Mouse (Mus musculus) embryonic facial prominence, embryonic 10.5 days (tissue): ENCODE measurements around the gene Napsa. TPM values are rescaled to one million over a fixed set of nuclear protein-coding genes. Genes with fewer than 3 reads are reported as not detected.
A peak's percentile ranks its signal among the peaks of the same experiment; 100 is the strongest.

Source experiments
- DNase-seq: peaks from one replicate; pipeline ENCODE4 v3.0.0-alpha.2; 2017; ENCODE audit warnings: low spot score
- H3K27ac ChIP-seq: fragments of 300-500 bp; sonication (generic); replicated peaks from 2 replicates; pipeline ENCODE4 v1.5.1; 2016; ENCODE audit warnings: mild to moderate bottlenecking
- H3K27me3 ChIP-seq: fragments of 300-500 bp; sonication (generic); replicated peaks from 2 replicates; pipeline ENCODE4 v1.6.1; 2016; ENCODE audit warnings: low read depth, mild to moderate bottlenecking; ENCODE audit not compliant: poor library complexity, severe bottlenecking
- H3K36me3 ChIP-seq: fragments of 300-500 bp; sonication (generic); replicated peaks from 2 replicates; pipeline ENCODE4 v1.6.1; 2016; ENCODE audit warnings: mild to moderate bottlenecking, moderate library complexity
- H3K4me1 ChIP-seq: fragments of 300-500 bp; sonication (generic); 2 replicates; pipeline ENCODE4 v1.6.1; 2016
- H3K4me3 ChIP-seq: fragments of 300-500 bp; sonication (generic); 2 replicates; pipeline ENCODE4 v1.5.1; 2016; ENCODE audit warnings: mild to moderate bottlenecking, moderate library complexity
- H3K9me3 ChIP-seq: fragments of 300-500 bp; sonication (generic); 2 replicates; pipeline ENCODE4 v1.6.1; 2016; ENCODE audit warnings: mild to moderate bottlenecking
- WGBS: fragments of 180-500 bp; shearing (Covaris S2); methylation state at CpG from one replicate; pipeline ENCODE4 v1.1.7; 2016; 5-methylcytosine and 5-hydroxymethylcytosine counted together
- polyA plus RNA-seq: library from polyadenylated mRNA; unstranded; fragments of >200 nt; fragmentation: Nextera tagmentation; extraction: Ambion mirVana; gene quantifications from 2 replicates; pipeline ENCODE4 v1.2.1, GENCODE M21; 2016

Gene Napsa
- polyA plus RNA-seq, 1 experiment from 2014 or later, result 0.88 TPM

DNA sequence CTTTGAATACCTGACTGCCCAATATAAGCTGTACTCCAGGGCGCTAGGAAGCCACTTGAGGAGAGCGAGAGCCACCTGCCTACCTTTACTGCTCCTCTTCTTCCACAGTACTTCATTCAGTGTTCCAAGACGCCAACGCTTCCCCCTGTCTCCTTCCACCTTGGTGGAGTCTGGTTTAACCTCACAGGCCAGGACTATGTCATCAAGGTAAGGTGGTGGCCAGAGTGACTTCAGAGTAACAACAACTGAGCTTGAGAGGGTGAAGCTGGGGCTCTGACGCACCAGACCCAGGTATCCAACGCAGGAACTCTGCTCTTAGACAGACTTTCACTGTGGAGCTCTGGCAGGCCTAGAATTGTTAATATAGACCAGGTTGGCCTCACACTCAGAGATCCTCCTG is 13.4 kb downstream of the Napsa start:
- no peak overlapping the region for H3K27ac ChIP-seq
- H3K4me3 ChIP-seq, result no peak overlapping the region
- H3K27me3 ChIP-seq, result peaks cover 66% of the 10 kb centered on the region
- WGBS, result 93% methylated on average over 6 of the region's 6 CpGs
- peaks cover 41% of the 10 kb centered on the region for H3K4me1 ChIP-seq
- DNase-seq, result no peak
- H3K9me3 ChIP-seq, result no peaks in the 10 kb centered on the region
- no peaks in the 10 kb centered on the region for H3K36me3 ChIP-seq

DNA sequence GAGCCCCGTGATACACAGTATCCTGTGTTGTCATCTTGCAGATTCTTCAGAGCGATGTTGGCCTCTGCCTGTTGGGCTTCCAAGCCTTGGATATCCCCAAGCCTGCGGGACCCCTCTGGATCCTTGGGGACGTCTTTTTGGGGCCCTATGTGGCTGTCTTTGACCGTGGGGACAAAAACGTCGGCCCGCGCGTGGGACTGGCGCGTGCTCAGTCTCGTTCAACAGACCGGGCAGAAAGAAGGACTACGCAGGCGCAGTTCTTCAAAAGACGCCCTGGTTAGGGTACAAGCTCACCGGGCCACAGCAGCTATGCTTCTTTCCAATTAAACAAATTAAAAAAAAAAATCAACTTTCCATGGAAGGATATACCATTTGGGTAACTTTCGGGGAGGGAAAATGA is 14.3 kb downstream of the Napsa start:
- peaks cover 72% of the 10 kb centered on the region for H3K27me3 ChIP-seq
- no peaks in the 10 kb centered on the region for H3K9me3 ChIP-seq
- H3K4me3 ChIP-seq, result peak overlapping the region; percentile 77
- 13% methylated on average over 19 of the region's 19 CpGs for WGBS
- H3K4me1 ChIP-seq, result peaks cover 49% of the 10 kb centered on the region
- peak overlapping the region; percentile 61 for H3K27ac ChIP-seq
- H3K36me3 ChIP-seq, result no peaks in the 10 kb centered on the region
- DNase-seq, result peak; percentile 44

DNA sequence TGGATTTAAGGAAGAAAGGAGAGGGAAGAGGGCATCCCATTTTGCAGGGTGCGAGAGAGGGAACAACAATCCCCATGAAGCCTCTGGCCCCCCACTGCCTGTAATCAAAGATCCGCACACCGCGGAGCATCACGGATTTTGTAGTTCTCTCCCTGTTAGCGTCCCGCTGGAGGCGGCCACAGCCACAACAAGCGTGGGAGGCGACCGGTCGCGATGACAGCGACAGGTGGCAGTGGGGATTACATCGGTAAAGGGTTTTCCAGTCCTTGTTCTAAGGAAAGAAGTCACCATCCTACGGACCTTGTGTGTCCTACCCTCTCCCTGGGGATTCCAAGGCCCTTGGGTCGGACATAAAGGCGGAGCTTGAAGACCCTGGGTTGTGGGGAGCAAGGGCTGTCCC is 14.8 kb downstream of the Napsa start:
- peak; percentile 81 for DNase-seq
- Histone ChIP-seq H3K4me1 (peaks cover 54% of the 10 kb centered on the region), H3K27me3 (peaks cover 72% of the 10 kb centered on the region), H3K36me3 (no peaks in the 10 kb centered on the region), H3K27ac (peak overlapping the region; percentile 24; the same call in 1 of the 2 replicates), H3K4me3 (peak overlapping the region; percentile 77), H3K9me3 (no peaks in the 10 kb centered on the region)
- WGBS, result under 1% methylated on average over 18 of the region's 18 CpGs

DNA sequence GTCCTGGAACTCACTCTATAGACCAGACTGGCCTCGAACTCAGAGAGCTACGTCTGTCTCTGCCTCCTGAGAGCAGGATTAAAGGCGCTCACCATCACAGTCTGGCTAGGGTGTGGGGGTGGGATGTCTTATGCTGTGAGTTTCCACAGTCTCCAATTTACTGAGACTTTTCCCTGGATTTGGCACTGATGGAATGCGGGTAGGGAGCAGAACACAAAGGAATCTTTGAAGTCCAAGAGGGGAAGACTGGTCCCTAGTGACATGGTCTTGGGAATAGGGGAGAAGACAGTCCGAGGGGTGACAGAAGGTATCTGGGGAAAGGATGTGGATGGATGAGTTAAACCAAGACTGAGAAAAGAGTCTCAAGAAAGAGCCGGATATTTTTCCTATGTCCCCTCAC is 15.5 kb downstream of the Napsa start:
- peaks cover 61% of the 10 kb centered on the region for H3K4me1 ChIP-seq
- H3K27ac ChIP-seq, result no peak overlapping the region
- peaks cover 75% of the 10 kb centered on the region for H3K27me3 ChIP-seq
- no peak for DNase-seq
- no peaks in the 10 kb centered on the region for H3K9me3 ChIP-seq
- WGBS, result 31% methylated on average over 6 of the region's 6 CpGs
- H3K36me3 ChIP-seq, result no peaks in the 10 kb centered on the region
- H3K4me3 ChIP-seq, result peak overlapping the region; percentile 77

DNA sequence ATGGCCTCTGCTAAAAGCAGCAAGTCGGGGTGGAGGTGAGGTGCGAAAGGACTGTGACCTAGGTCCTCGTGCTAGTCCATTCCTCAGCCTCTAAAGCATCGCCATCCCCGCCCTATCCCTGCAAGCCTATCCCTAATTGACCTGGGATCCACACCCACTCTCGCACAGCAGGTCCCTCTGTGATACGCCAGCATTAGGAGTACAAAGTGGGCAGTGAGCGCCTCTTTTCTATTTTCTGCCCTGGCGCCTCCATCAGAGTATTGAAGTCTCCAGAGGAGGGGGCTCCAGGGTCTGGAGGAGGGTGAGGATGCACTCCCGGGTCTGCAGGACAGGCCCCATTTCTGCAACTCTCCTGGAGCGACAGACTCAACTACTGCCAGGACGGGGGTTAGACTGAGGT is 16.2 kb downstream of the Napsa start:
- Histone ChIP-seq H3K4me3 (peak overlapping the region; percentile 77), H3K36me3 (no peaks in the 10 kb centered on the region), H3K27ac (0 out of 2 replicates have a peak overlapping the region, but pooled peaks have one; percentile 41), H3K4me1 (peaks cover 68% of the 10 kb centered on the region), H3K9me3 (no peaks in the 10 kb centered on the region), H3K27me3 (peaks cover 80% of the 10 kb centered on the region)
- 10% methylated on average over 12 of the region's 12 CpGs for WGBS
- DNase-seq, result no peak

DNA sequence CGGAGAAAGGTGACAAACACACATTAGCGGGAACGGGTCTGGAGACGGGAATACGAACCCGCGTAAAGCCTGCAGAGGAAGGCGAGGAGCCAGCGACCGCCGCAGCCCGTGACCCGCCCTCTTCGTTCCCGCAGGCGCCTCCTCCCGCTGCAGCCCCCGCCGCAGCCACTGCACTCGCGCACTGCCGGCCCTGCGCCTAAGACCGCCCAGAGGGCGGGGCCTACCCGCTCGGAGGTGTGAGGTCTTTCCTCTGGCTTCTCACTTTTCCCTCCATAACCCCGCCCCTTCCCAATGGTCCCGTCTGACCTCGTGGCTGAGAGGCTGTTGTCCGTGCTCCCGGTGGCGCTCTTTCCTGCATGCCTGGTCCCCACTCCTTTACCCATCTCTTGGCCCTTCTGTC is 17.0 kb downstream of the Napsa start:
- Histone ChIP-seq H3K27ac (peak overlapping the region; percentile 41; the same call in 1 of the 2 replicates), H3K27me3 (peaks cover 87% of the 10 kb centered on the region)

DNA sequence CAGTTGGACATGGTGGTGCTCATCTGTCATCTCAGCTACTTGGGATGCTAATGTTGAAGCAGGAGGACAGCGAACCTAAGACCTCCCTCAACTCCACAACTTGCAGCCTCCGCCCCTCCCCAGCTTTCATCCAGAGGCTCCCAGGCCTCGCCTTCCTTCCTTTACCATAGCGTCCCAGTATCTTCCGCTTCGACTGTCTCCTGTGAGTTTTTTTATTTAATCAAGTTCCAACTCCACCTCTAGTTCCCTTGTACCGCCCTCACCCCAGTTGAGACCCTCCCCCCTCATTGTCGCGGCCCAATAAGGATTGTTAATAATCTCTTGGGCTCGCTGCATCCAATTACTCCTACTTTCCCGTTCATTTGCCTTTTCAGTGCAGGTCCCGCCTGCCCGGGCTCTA is 17.8 kb downstream of the Napsa start:
- H3K4me1 ChIP-seq, result peaks cover 81% of the 10 kb centered on the region
- H3K27ac ChIP-seq, result peak overlapping the region; percentile 49; the same call in 1 of the 2 replicates

More for the DNA sequence above, 17.0 kb downstream of the Napsa start:
- Histone ChIP-seq H3K36me3 (no peaks in the 10 kb centered on the region), H3K4me3 (peak overlapping the region; percentile 77), H3K4me1 (peaks cover 76% of the 10 kb centered on the region), H3K9me3 (no peaks in the 10 kb centered on the region)
- peak; percentile 91 for DNase-seq
- WGBS, result under 1% methylated on average over 33 of the region's 33 CpGs

DNA sequence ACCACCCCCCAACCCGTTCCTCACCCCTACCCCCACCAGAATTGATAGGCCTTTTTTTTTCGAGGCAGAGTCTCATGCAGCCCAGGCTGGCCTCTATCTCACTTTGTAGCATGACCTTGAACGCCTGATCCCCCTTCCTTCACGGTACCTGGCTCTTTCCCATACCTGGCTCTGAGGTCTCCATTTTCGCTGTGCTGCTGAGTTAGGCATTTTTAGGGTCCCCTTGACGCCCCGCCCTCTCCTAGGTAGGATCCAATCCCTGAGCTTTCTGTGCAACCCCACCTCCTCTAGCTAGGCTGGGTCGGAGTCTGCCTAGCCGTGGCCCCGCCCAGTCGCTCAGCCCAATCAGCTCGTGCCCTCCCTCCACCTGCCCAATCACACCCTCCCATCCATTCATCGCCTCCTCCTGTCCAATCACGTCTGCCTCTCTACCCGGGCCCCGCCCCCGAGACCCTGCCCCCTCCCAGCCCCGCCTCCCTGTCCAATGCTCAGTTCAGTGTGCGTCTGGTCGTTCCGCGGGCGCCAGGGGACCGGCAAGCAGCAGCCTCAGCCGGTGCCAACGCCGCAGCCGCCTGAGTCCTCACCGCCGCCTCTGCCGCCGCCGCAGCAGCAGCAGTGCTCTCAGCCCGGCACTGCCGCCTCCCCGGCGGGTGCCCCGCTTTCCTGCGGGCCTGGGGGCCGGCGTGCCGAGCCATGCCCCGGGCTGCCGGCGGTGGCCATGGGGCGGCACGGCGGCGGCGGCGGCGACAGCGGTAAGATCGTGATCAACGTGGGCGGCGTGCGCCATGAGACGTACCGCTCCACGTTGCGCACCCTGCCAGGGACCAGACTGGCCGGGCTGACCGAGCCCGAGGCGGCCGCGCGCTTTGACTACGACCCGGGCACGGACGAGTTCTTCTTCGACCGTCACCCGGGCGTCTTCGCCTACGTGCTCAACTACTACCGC is 18.5 kb downstream of the Napsa start, which contains the start of gene Kcnc3:
TSS of gene Kcnc3 (plus strand) at position 263 of the 946 bp plus-strand sequence.
- peaks cover 78% of the 10 kb centered on the region for H3K27me3 ChIP-seq
- H3K4me3 ChIP-seq, result peak within 1 kb of the TSS; percentile 77
- peaks cover under 1% of the 10 kb centered on the region; the same call in 1 of the 2 replicates for H3K36me3 ChIP-seq
- DNase-seq, result peak; percentile 98
- peaks cover 81% of the 10 kb centered on the region for H3K4me1 ChIP-seq
- H3K9me3 ChIP-seq, result no peaks in the 10 kb centered on the region
- peak within 1 kb of the TSS; percentile 49 for H3K27ac ChIP-seq
- WGBS, result under 1% methylated on average over 80 of the region's 80 CpGs

More for the DNA sequence above, 17.8 kb downstream of the Napsa start:
- no peaks in the 10 kb centered on the region for H3K36me3 ChIP-seq
- peaks cover 85% of the 10 kb centered on the region for H3K27me3 ChIP-seq
- WGBS, result under 1% methylated on average over 13 of the region's 13 CpGs
- H3K9me3 ChIP-seq, result no peaks in the 10 kb centered on the region
- peak overlapping the region; percentile 77 for H3K4me3 ChIP-seq
- DNase-seq, result peak; percentile 43

DNA sequence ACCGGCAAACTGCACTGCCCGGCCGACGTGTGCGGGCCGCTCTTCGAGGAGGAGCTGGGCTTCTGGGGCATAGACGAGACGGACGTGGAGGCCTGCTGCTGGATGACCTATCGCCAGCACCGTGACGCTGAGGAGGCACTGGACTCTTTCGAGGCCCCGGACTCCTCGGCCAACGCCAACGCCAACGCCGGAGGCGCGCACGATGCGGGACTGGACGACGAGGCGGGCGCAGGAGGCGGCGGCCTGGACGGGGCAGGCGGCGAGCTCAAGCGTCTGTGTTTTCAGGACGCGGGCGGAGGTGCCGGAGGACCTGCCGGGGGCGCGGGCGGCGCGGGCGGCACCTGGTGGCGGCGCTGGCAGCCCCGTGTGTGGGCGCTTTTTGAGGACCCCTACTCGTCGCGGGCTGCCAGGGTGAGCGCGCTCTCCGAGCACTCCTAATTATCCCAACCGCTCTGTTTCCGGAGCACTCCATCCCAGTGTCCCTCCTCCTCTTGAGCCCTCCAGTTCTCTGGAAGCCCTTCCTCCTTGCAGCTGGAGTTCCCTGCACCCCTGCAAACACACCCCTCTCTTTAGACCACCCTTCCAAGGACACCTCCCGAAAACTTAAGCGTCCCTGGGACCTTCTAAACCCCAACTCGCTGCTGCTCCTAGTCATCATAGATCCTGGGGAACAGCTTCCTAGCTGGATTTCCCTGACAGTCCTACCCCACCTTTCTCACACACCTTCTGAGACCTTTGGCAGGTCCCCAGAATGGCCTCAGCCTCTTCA is 19.4 kb downstream of the Napsa start:
- peak overlapping the region; percentile 49 for H3K27ac ChIP-seq
- under 1% methylated on average over 60 of the region's 60 CpGs for WGBS
- peaks cover 8% of the 10 kb centered on the region for H3K36me3 ChIP-seq
- peaks cover 71% of the 10 kb centered on the region for H3K27me3 ChIP-seq
- peak overlapping the region; percentile 77 for H3K4me3 ChIP-seq
- no peaks in the 10 kb centered on the region for H3K9me3 ChIP-seq
- DNase-seq, result peak; percentile 47
- peaks cover 78% of the 10 kb centered on the region for H3K4me1 ChIP-seq

DNA sequence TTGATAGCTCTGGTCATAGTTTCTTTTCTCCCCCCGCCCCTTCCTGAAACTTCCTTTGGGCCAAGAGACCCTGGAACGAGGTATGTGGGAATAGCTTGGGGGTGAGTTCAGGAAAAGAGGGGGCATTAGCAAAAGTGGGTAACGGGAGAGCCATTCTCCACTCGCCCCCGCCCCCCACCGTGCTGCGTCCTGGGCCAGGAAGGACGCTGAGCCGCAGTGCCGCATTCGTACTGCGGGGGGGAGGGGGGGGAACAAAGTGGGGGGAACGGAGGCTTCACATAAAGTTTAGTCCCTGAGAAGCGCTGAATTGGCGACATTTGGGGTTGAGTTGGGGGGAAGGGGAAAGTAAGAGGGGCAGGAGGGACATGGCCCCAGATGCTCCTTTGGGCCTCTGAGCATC is 20.9 kb downstream of the Napsa start:
- H3K9me3 ChIP-seq, result no peaks in the 10 kb centered on the region
- H3K36me3 ChIP-seq, result peaks cover 8% of the 10 kb centered on the region
- no peak overlapping the region for H3K27ac ChIP-seq
- H3K4me3 ChIP-seq, result peak overlapping the region; percentile 77
- DNase-seq, result no peak
- WGBS, result 2% methylated on average over 15 of the region's 15 CpGs
- peaks cover 56% of the 10 kb centered on the region for H3K27me3 ChIP-seq
- H3K4me1 ChIP-seq, result peaks cover 75% of the 10 kb centered on the region

DNA sequence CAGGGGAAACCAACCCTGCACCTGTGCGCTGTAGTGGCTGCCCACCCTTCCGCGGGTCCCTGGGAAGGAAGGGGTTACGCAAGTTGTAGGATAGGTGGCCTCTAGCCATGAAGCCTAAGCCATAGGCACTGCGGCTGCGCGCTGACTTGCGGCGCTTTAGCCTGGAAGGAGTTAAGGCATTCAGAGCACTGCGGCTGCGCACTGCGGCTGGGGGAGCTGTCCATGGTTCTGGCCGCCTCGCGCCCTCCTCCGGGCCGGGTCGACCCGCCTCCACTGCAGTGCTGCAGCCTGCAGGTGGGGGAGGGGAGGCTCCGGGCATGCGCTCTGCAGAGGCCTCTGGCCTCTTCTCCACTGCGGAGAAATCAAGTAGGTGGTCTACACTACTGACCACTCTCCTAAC is 21.6 kb downstream of the Napsa start:
- DNase-seq, result peak; percentile 95
- WGBS, result under 1% methylated on average over 22 of the region's 22 CpGs
- no peak overlapping the region; the same call in 1 of the 2 replicates for H3K27ac ChIP-seq
- H3K27me3 ChIP-seq, result peaks cover 48% of the 10 kb centered on the region
- peaks cover 72% of the 10 kb centered on the region for H3K4me1 ChIP-seq
- H3K36me3 ChIP-seq, result peaks cover 8% of the 10 kb centered on the region
- H3K4me3 ChIP-seq, result peak overlapping the region; percentile 77
- H3K9me3 ChIP-seq, result no peaks in the 10 kb centered on the region

DNA sequence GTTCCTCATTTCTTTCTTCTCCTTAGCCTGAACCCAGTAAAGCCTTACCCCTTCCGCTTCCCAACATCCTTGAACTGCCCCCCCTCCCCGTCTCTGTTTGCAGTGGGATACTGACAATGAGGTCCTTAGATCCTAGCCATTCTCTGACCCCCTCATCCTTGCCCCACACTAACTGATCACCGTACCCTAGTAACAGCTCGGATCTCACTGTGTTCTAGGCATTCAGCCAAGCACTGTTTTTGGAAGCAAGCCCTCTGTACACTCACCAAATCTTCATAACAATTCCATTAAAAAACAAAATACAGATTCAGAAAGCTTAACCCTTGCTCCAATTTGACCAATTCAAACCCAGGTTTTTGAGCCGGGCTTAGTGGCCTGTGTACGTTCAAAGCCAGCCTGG is 22.1 kb downstream of the Napsa start:
- Histone ChIP-seq H3K27me3 (peaks cover 43% of the 10 kb centered on the region), H3K4me3 (peak overlapping the region; percentile 77; the same call in 1 of the 2 replicates), H3K27ac (no peak overlapping the region), H3K36me3 (peaks cover 8% of the 10 kb centered on the region), H3K4me1 (peaks cover 66% of the 10 kb centered on the region), H3K9me3 (no peaks in the 10 kb centered on the region)
- 70% methylated on average over 6 of the region's 6 CpGs for WGBS
- no peak for DNase-seq
